Mouse (Mus musculus) kidney, embryonic 16.5 days (tissue): ENCODE data around the gene Vapa. TPM values are rescaled to one million over a fixed set of nuclear protein-coding genes. Genes with fewer than 3 reads are reported as not detected.

ENCODE experiments used
- ATAC-seq: fragments of 200-750 bp; cut with Nextera tagmentation; 2 replicates; pipeline ENCODE4 v1.8.0; 2017; ENCODE audit warnings: moderate TSS enrichment; ENCODE audit not compliant: low FRiP score, low TSS enrichment
- H3K27ac ChIP-seq: fragments of 300-500 bp; sonication (generic); 2 replicates; pipeline ENCODE4 v1.5.1; 2014; ENCODE audit warnings: low read length
- H3K27me3 ChIP-seq: fragments of 300-500 bp; sonication (generic); 2 replicates; pipeline ENCODE4 v1.6.1; 2014; ENCODE audit warnings: low read length, control low read depth, mixed read lengths; ENCODE audit not compliant: insufficient read depth
- H3K36me3 ChIP-seq: fragments of 300-500 bp; sonication (generic); 2 replicates; pipeline ENCODE4 v1.6.1; 2014; ENCODE audit warnings: low read length, control low read depth, mixed read lengths; ENCODE audit not compliant: insufficient read depth
- H3K4me1 ChIP-seq: fragments of 300-500 bp; sonication (generic); 2 replicates; pipeline ENCODE4 v1.6.1; 2014; ENCODE audit warnings: low read length, control low read depth, mixed read lengths; ENCODE audit not compliant: insufficient read depth
- H3K4me2 ChIP-seq: fragments of 300-500 bp; sonication (generic); replicated peaks from 2 replicates; pipeline ENCODE4 v1.6.1; 2014; ENCODE audit warnings: low read depth, low read length
- H3K4me3 ChIP-seq: fragments of 300-500 bp; sonication (generic); 2 replicates; pipeline ENCODE4 v1.5.1; 2014; ENCODE audit warnings: mild to moderate bottlenecking, low read length
- H3K9ac ChIP-seq: fragments of 300-500 bp; sonication (generic); replicated peaks from 2 replicates; pipeline ENCODE4 v1.6.1; 2014; ENCODE audit warnings: low read length
- H3K9me3 ChIP-seq: fragments of 300-500 bp; sonication (generic); 2 replicates; pipeline ENCODE4 v1.6.1; 2016; ENCODE audit warnings: low read length, control low read depth
- WGBS: fragments of 180-500 bp; shearing (Covaris S2); extraction: QIAGEN DNeasy Blood & Tissue Kit; methylation state at CpG from one replicate; pipeline ENCODE4 v1.1.7; 2014; 5-methylcytosine and 5-hydroxymethylcytosine counted together
- polyA plus RNA-seq: library from polyadenylated mRNA; unstranded; fragments of >200 nt; fragmentation: Nextera tagmentation; extraction: Ambion mirVana; gene quantifications from 2 replicates; pipeline ENCODE4 v1.2.1, GENCODE M21; 2015

Gene Vapa
- polyA plus RNA-seq = 160 and 165 TPM in 2 replicates

DNA sequence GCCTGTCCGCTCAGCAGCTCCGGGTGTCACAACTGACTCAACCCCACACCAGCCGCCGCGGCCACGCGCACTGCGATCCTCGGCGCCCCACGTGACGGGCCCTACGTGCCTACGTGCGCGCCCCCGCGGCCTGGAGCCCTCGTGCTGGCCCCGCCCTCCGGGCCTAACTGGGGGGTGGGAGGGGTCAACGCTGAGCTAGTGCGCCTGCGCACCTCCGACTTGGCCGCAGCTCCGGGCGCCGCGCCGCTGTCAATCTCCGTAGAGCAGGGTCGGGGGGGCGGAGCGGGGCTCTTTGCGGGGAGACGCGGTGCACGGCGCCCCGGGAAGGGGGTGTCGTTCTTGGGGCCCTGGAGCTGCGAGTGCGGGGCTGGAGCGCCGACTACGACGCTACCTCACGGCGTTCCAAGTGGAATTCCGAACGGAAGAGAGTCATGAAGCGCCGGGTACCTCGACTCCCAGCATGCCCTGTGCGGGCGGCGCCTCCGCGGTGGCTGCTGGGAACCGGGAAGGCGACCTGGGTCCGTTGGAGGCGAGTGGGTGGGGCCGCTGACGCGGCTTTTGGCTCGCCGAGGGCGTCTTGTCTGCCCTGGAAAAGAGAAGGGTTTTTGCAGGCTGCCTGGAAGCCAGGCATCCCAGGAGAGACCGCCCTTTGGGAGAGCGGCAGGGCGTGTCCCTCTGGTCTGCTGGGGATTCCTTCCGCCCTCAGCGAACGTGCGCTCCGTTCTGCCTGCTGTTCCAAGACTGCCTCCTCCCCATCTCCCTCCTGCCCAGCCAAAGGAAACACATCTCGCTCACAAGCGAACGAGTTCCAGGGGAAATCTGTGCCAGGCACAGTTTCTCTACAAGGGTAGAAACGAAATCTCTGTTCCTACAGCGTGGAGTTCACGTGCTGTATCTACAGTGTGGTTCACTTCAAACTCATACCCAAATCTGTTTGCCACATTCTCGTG lies at the start of gene Vapa:
TSS of gene Vapa (minus strand) at position 93 of the 950 bp plus-strand sequence.
- peak; percentile 95 for ATAC-seq
- no peaks in the 10 kb centered on the region for H3K9me3 ChIP-seq
- peaks cover 22% of the 10 kb centered on the region for H3K4me1 ChIP-seq
- peak within 1 kb of the TSS; percentile 99 for H3K9ac ChIP-seq
- peak within 1 kb of the TSS; percentile 99 for H3K27ac ChIP-seq
- peak within 1 kb of the TSS; percentile 89 for H3K4me3 ChIP-seq
- H3K36me3 ChIP-seq = no peaks in the 10 kb centered on the region
- H3K27me3 ChIP-seq = no peaks in the 10 kb centered on the region
- peak within 1 kb of the TSS; percentile 64 for H3K4me2 ChIP-seq
- under 1% methylated on average over 70 of the region's 85 CpGs for WGBS

- 79% methylated on average over 3 of the region's 3 CpGs for WGBS
- peaks cover 11% of the 10 kb centered on the region for H3K4me1 ChIP-seq
- no peak overlapping the region for H3K9ac ChIP-seq
- H3K36me3 ChIP-seq = no peaks in the 10 kb centered on the region
- no peaks in the 10 kb centered on the region for H3K9me3 ChIP-seq
- H3K4me3 ChIP-seq = no peak overlapping the region
- H3K4me2 ChIP-seq = no peak overlapping the region
- no peaks in the 10 kb centered on the region for H3K27me3 ChIP-seq
- H3K27ac ChIP-seq = no peak overlapping the region
- no peak for ATAC-seq
These were observed 49.3 kb upstream of the Vapa start for GRCm38 (mm10) chr17:65662662-65663061.

- WGBS = 81% methylated on average over 2 of the region's 2 CpGs
- Histone ChIP-seq H3K36me3 (no peaks in the 10 kb centered on the region), H3K4me1 (no peaks in the 10 kb centered on the region), H3K9me3 (no peaks in the 10 kb centered on the region), H3K27ac (no peak overlapping the region), H3K4me2 (no peak overlapping the region), H3K9ac (no peak overlapping the region), H3K4me3 (no peak overlapping the region), H3K27me3 (no peaks in the 10 kb centered on the region)
- no peak for ATAC-seq
These were observed 45.1 kb upstream of the Vapa start for GRCm38 (mm10) chr17:65658416-65658815.

DNA sequence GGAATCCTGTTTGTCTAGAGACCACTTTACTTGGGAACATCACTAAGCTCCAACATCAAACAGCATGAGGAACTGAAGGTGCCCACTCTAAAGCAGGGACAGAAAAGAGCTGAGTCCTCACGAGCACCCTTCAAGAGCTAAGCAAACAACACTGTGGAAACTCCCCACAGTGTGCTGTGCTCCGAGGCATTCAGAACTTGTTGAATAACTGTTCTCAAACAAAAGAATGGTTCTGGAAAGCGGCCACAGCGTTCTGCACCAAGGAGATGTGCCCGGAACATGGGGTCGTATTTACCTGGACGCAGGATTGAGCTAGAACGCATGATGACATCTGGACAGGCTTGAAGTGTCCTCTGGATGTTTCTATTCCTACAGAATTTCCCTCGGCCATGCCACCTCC lies 44.6 kb upstream of the Vapa start:
- no peak overlapping the region for H3K4me2 ChIP-seq
- no peak overlapping the region for H3K9ac ChIP-seq
- no peak for ATAC-seq
- H3K27ac ChIP-seq = no peak overlapping the region
- no peaks in the 10 kb centered on the region for H3K9me3 ChIP-seq
- no peaks in the 10 kb centered on the region for H3K4me1 ChIP-seq
- 94% methylated on average over 9 of the region's 9 CpGs for WGBS
- no peaks in the 10 kb centered on the region for H3K36me3 ChIP-seq
- no peaks in the 10 kb centered on the region for H3K27me3 ChIP-seq
- H3K4me3 ChIP-seq = no peak overlapping the region

GRCm38 (mm10) chr17:65656731-65657130 lies 43.4 kb upstream of the Vapa start:
- no peak overlapping the region for H3K4me2 ChIP-seq
- no peak overlapping the region for H3K9ac ChIP-seq
- H3K9me3 ChIP-seq = no peaks in the 10 kb centered on the region
- H3K4me3 ChIP-seq = no peak overlapping the region
- ATAC-seq = no peak
- WGBS = 93% methylated on average over 6 of the region's 6 CpGs
- no peak overlapping the region for H3K27ac ChIP-seq
- H3K4me1 ChIP-seq = no peaks in the 10 kb centered on the region
- no peaks in the 10 kb centered on the region for H3K36me3 ChIP-seq
- H3K27me3 ChIP-seq = no peaks in the 10 kb centered on the region

GRCm38 (mm10) chr17:65656076-65656475 lies 42.7 kb upstream of the Vapa start:
- H3K4me2 ChIP-seq = no peak overlapping the region
- WGBS = 90% methylated on average over 8 of the region's 8 CpGs
- H3K9me3 ChIP-seq = no peaks in the 10 kb centered on the region
- no peaks in the 10 kb centered on the region for H3K4me1 ChIP-seq
- no peak for ATAC-seq
- H3K27me3 ChIP-seq = no peaks in the 10 kb centered on the region
- H3K27ac ChIP-seq = no peak overlapping the region
- no peak overlapping the region for H3K9ac ChIP-seq
- no peak overlapping the region for H3K4me3 ChIP-seq
- H3K36me3 ChIP-seq = no peaks in the 10 kb centered on the region

GRCm38 (mm10) chr17:65655608-65656007 lies 42.3 kb upstream of the Vapa start:
- H3K27ac ChIP-seq = no peak overlapping the region
- H3K27me3 ChIP-seq = no peaks in the 10 kb centered on the region
- no peaks in the 10 kb centered on the region for H3K4me1 ChIP-seq
- WGBS = 90% methylated on average over 4 of the region's 4 CpGs
- H3K36me3 ChIP-seq = no peaks in the 10 kb centered on the region
- no peak overlapping the region for H3K9ac ChIP-seq
- H3K9me3 ChIP-seq = no peaks in the 10 kb centered on the region
- no peak overlapping the region for H3K4me2 ChIP-seq
- no peak for ATAC-seq
- H3K4me3 ChIP-seq = no peak overlapping the region

- no peaks in the 10 kb centered on the region for H3K9me3 ChIP-seq
- H3K9ac ChIP-seq = no peak overlapping the region
- no peak overlapping the region for H3K4me3 ChIP-seq
- no peaks in the 10 kb centered on the region for H3K27me3 ChIP-seq
- no peak overlapping the region for H3K4me2 ChIP-seq
- no peaks in the 10 kb centered on the region for H3K36me3 ChIP-seq
- no peaks in the 10 kb centered on the region for H3K4me1 ChIP-seq
- ATAC-seq = peak; percentile 49; the same call in 1 of the 2 replicates
- H3K27ac ChIP-seq = no peak overlapping the region
- 90% methylated on average over 6 of the region's 6 CpGs for WGBS
These were observed 37.2 kb upstream of the Vapa start for GRCm38 (mm10) chr17:65650598-65650997.

DNA sequence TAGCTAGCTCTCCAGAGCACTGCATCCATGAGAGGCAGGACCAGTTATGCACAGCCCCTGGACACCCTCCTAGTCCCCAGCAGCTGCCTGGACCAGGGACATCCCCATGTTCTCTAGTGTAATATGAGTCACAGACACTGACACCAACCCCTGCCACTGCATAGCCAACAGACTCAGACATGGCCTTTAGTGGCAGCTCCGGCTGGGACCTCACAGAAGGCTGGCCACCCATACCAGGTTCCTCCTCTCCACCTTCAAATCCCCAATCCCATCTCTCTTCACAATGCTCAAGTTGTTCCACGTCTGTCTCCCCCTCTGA lies 35.8 kb upstream of the Vapa start:
- H3K36me3 ChIP-seq = no peaks in the 10 kb centered on the region
- H3K27me3 ChIP-seq = no peaks in the 10 kb centered on the region
- 85% methylated on average over 2 of the region's 2 CpGs for WGBS
- H3K4me1 ChIP-seq = no peaks in the 10 kb centered on the region
- no peaks in the 10 kb centered on the region for H3K9me3 ChIP-seq
- no peak overlapping the region for H3K27ac ChIP-seq
- H3K4me2 ChIP-seq = no peak overlapping the region
- ATAC-seq = no peak
- no peak overlapping the region for H3K9ac ChIP-seq
- no peak overlapping the region for H3K4me3 ChIP-seq
